Mouse (Mus musculus): Measurements from ENCODE around the gene Wdr24. TPM values are rescaled to one million over a fixed set of nuclear protein-coding genes. Genes with fewer than 3 reads are reported as not detected.
A peak's percentile ranks its signal among the peaks of the same experiment; 100 is the strongest.

The Wdr24 gene
- polyA plus RNA-seq, 1 experiment from 2014 or later = 24.7 TPM

- Histone ChIP-seq H3K9ac (ENCODE audit: low read length) (no peak overlapping the region), H3K27ac (ENCODE audit: low read length) (no peak overlapping the region), H3K4me1 (ENCODE audit: control insufficient read depth, insufficient read depth, low read length) (0 out of 2 replicates have a peak, but pooled peaks cover 2% of the 10 kb centered on the region), H3K9me3 (replicated peaks; ENCODE audit: control insufficient read depth, low read length) (no peaks in the 10 kb centered on the region), H3K27me3 (ENCODE audit: control insufficient read depth, insufficient read depth, low read length) (peaks cover 27% of the 10 kb centered on the region), H3K4me2 (ENCODE audit: low read depth, low read length) (no peak overlapping the region), H3K4me3 (replicated peaks; ENCODE audit: low read length) (no peak overlapping the region), H3K36me3 (ENCODE audit: control insufficient read depth, insufficient read depth, low read length) (no peaks in the 10 kb centered on the region)
- no peak for ATAC-seq (ENCODE audit: insufficient read depth, low FRiP score)
- WGBS = 62% methylated on average over 4 of the region's 4 CpGs
Observed at GRCm38 (mm10) chr17:25810890-25811289, 12.5 kb upstream of the Wdr24 start.

DNA sequence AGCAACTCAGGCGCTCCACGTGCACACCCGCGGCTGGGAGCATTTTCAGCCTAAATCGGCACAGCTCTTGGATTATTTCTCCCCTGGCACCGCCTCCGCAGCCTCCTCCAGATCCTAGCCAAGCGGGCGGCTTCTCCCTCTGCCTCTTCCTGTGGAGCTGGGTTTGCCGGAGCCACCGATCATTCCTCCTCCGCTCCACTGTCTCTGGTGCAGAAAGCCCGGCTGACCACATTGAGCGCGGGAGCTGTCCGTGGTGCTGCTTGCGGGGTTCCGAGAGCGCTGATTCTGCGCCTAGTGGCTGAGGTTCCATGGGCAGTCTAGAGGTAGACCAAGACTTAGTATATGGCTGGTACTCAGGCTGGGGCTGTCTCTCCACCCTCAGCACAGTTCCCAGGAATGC lies 10.0 kb upstream of the Wdr24 start:
- Histone ChIP-seq H3K4me3 (replicated peaks; ENCODE audit: low read length) (no peak overlapping the region), H3K4me1 (ENCODE audit: control insufficient read depth, insufficient read depth, low read length) (0 out of 2 replicates have a peak, but pooled peaks cover 2% of the 10 kb centered on the region), H3K4me2 (ENCODE audit: low read depth, low read length) (no peak overlapping the region), H3K9me3 (replicated peaks; ENCODE audit: control insufficient read depth, low read length) (no peaks in the 10 kb centered on the region), H3K9ac (ENCODE audit: low read length) (no peak overlapping the region), H3K27me3 (ENCODE audit: control insufficient read depth, insufficient read depth, low read length) (peaks cover 30% of the 10 kb centered on the region), H3K27ac (ENCODE audit: low read length) (no peak overlapping the region), H3K36me3 (ENCODE audit: control insufficient read depth, insufficient read depth, low read length) (no peaks in the 10 kb centered on the region)
- ATAC-seq (ENCODE audit: insufficient read depth, low FRiP score) = peak; percentile 28; the same call in 1 of the 2 replicates
- WGBS = 2% methylated on average over 20 of the region's 20 CpGs

DNA sequence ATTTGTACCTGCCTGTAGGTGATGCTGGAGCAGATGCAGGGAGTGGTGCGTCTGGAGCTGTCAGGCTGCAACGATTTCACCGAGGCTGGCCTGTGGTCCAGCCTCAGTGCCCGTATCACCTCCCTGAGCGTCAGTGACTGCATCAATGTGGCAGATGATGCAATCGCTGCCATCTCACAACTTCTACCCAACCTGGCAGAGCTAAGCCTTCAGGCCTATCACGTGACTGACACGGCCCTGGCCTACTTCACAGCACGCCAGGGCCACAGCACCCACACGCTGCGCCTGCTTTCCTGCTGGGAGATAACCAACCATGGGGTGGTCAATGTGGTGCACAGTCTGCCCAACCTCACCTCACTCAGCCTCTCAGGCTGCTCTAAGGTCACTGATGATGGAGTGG lies 5.8 kb upstream of the Wdr24 start:
- Histone ChIP-seq H3K4me1 (ENCODE audit: control insufficient read depth, insufficient read depth, low read length) (peaks cover 4% of the 10 kb centered on the region; the same call in 1 of the 2 replicates), H3K9me3 (replicated peaks; ENCODE audit: control insufficient read depth, low read length) (no peaks in the 10 kb centered on the region), H3K27ac (ENCODE audit: low read length) (no peak overlapping the region), H3K9ac (ENCODE audit: low read length) (no peak overlapping the region), H3K27me3 (ENCODE audit: control insufficient read depth, insufficient read depth, low read length) (peaks cover 26% of the 10 kb centered on the region), H3K36me3 (ENCODE audit: control insufficient read depth, insufficient read depth, low read length) (no peaks in the 10 kb centered on the region), H3K4me2 (ENCODE audit: low read depth, low read length) (no peak overlapping the region), H3K4me3 (replicated peaks; ENCODE audit: low read length) (no peak overlapping the region)
- WGBS = 74% methylated on average over 11 of the region's 11 CpGs
- no peak for ATAC-seq (ENCODE audit: insufficient read depth, low FRiP score)

- Histone ChIP-seq H3K4me3 (replicated peaks; ENCODE audit: low read length) (peak overlapping the region; percentile 26), H3K27me3 (ENCODE audit: control insufficient read depth, insufficient read depth, low read length) (peaks cover 26% of the 10 kb centered on the region), H3K4me1 (ENCODE audit: control insufficient read depth, insufficient read depth, low read length) (peaks cover 7% of the 10 kb centered on the region), H3K4me2 (ENCODE audit: low read depth, low read length) (peak overlapping the region; percentile 41), H3K27ac (ENCODE audit: low read length) (no peak overlapping the region), H3K9me3 (replicated peaks; ENCODE audit: control insufficient read depth, low read length) (no peaks in the 10 kb centered on the region), H3K36me3 (ENCODE audit: control insufficient read depth, insufficient read depth, low read length) (no peaks in the 10 kb centered on the region), H3K9ac (ENCODE audit: low read length) (0 out of 2 replicates have a peak overlapping the region, but pooled peaks have one; percentile 2)
- 7% methylated on average over 46 of the region's 46 CpGs for WGBS
- peak; percentile 56; the same call in 1 of the 2 replicates for ATAC-seq (ENCODE audit: insufficient read depth, low FRiP score)
Observed at GRCm38 (mm10) chr17:25818851-25819780, 4.3 kb upstream of the Wdr24 start.

- H3K4me2 ChIP-seq (ENCODE audit: low read depth, low read length) = peak overlapping the region; percentile 92
- H3K27ac ChIP-seq (ENCODE audit: low read length) = no peak overlapping the region
- H3K36me3 ChIP-seq (ENCODE audit: control insufficient read depth, insufficient read depth, low read length) = 0 out of 2 replicates have a peak, but pooled peaks cover 12% of the 10 kb centered on the region
- H3K9ac ChIP-seq (ENCODE audit: low read length) = peak overlapping the region; percentile 83
- ATAC-seq (ENCODE audit: insufficient read depth, low FRiP score) = no peak
- H3K9me3 ChIP-seq (replicated peaks; ENCODE audit: control insufficient read depth, low read length) = no peaks in the 10 kb centered on the region
- 66% methylated on average over 16 of the region's 17 CpGs for WGBS
- peaks cover 20% of the 10 kb centered on the region for H3K4me1 ChIP-seq (ENCODE audit: control insufficient read depth, insufficient read depth, low read length)
- H3K27me3 ChIP-seq (ENCODE audit: control insufficient read depth, insufficient read depth, low read length) = peaks cover 8% of the 10 kb centered on the region
- peak overlapping the region; percentile 67 for H3K4me3 ChIP-seq (replicated peaks; ENCODE audit: low read length)
Observed at GRCm38 (mm10) chr17:25824362-25825142, 1.1 kb downstream of the Wdr24 start.

GRCm38 (mm10) chr17:25825311-25825710 lies 1.9 kb downstream of the Wdr24 start:
- Histone ChIP-seq H3K4me2 (ENCODE audit: low read depth, low read length) (no peak overlapping the region), H3K9ac (ENCODE audit: low read length) (no peak overlapping the region; the same call in 1 of the 2 replicates), H3K4me1 (ENCODE audit: control insufficient read depth, insufficient read depth, low read length) (peaks cover 27% of the 10 kb centered on the region), H3K4me3 (replicated peaks; ENCODE audit: low read length) (no peak overlapping the region), H3K27me3 (ENCODE audit: control insufficient read depth, insufficient read depth, low read length) (peaks cover 3% of the 10 kb centered on the region; the same call in 1 of the 2 replicates), H3K36me3 (ENCODE audit: control insufficient read depth, insufficient read depth, low read length) (peaks cover 12% of the 10 kb centered on the region; the same call in 1 of the 2 replicates), H3K27ac (ENCODE audit: low read length) (no peak overlapping the region), H3K9me3 (replicated peaks; ENCODE audit: control insufficient read depth, low read length) (no peaks in the 10 kb centered on the region)
- ATAC-seq (ENCODE audit: insufficient read depth, low FRiP score) = no peak
- 86% methylated on average over 6 of the region's 6 CpGs for WGBS

DNA sequence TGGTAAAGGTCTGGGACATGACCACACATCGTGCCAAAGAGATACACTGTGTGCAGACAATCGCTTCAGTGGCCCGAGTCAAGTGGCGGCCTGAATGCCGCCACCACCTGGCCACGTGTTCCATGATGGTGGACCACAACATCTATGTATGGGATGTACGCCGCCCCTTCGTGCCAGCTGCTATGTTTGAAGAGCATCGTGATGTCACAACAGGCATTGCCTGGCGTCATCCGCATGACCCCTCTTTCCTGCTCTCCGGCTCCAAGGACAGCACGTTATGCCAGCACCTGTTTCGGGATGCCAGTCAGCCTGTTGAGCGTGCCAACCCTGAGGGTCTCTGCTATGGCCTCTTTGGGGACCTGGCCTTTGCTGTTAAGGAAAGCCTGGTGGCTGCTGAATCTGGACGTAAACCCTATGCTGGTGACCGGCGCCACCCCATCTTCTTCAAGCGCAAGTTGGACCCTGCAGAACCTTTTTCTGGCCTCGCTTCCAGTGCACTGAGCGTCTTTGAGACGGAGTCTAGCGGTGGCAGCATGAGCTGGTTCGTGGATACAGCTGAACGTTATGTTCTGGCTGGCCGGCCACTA lies 2.6 kb downstream of the Wdr24 start:
- peaks cover 20% of the 10 kb centered on the region for H3K36me3 ChIP-seq (ENCODE audit: control insufficient read depth, insufficient read depth, low read length)
- no peak for ATAC-seq (ENCODE audit: insufficient read depth, low FRiP score)
- 93% methylated on average over 27 of the region's 27 CpGs for WGBS

DNA sequence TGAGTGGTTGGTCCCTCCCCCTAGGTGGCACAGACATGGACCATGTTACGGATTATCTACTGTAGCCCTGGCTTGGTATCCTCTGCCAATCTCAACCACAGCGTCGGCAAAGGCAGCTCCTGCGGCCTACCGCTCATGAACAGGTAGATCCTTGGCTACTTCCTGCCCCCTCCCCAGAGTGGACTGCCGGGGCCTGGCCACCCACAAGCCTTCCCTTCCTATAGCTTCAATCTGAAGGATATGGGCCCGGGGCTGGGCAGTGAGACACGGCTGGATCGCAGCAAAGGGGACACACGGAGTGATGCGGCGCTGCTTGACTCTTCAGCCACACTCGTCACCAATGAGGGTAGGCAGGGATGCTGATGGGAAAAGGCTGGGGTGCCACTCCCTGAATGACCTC lies 3.6 kb downstream of the Wdr24 start:
- Histone ChIP-seq H3K36me3 (ENCODE audit: control insufficient read depth, insufficient read depth, low read length) (peaks cover 23% of the 10 kb centered on the region), H3K4me1 (ENCODE audit: control insufficient read depth, insufficient read depth, low read length) (peaks cover 43% of the 10 kb centered on the region), H3K27ac (ENCODE audit: low read length) (no peak overlapping the region), H3K9me3 (replicated peaks; ENCODE audit: control insufficient read depth, low read length) (no peaks in the 10 kb centered on the region), H3K4me3 (replicated peaks; ENCODE audit: low read length) (no peak overlapping the region), H3K9ac (ENCODE audit: low read length) (no peak overlapping the region), H3K4me2 (ENCODE audit: low read depth, low read length) (no peak overlapping the region), H3K27me3 (ENCODE audit: control insufficient read depth, insufficient read depth, low read length) (0 out of 2 replicates have a peak, but pooled peaks cover 3% of the 10 kb centered on the region)
- no peak for ATAC-seq (ENCODE audit: insufficient read depth, low FRiP score)
- 94% methylated on average over 13 of the region's 13 CpGs for WGBS

More for the DNA sequence above, 2.6 kb downstream of the Wdr24 start:
- no peak overlapping the region for H3K4me2 ChIP-seq (ENCODE audit: low read depth, low read length)
- H3K4me3 ChIP-seq (replicated peaks; ENCODE audit: low read length) = no peak overlapping the region
- no peak overlapping the region for H3K27ac ChIP-seq (ENCODE audit: low read length)
- peaks cover 35% of the 10 kb centered on the region for H3K4me1 ChIP-seq (ENCODE audit: control insufficient read depth, insufficient read depth, low read length)
- H3K9ac ChIP-seq (ENCODE audit: low read length) = no peak overlapping the region
- peaks cover 3% of the 10 kb centered on the region; the same call in 1 of the 2 replicates for H3K27me3 ChIP-seq (ENCODE audit: control insufficient read depth, insufficient read depth, low read length)
- H3K9me3 ChIP-seq (replicated peaks; ENCODE audit: control insufficient read depth, low read length) = no peaks in the 10 kb centered on the region

Data from stomach, embryonic 16.5 days (tissue).